Mouse (Mus musculus) neural tube, embryonic 11.5 days (tissue): Measurements from ENCODE around the gene Fsd1l. TPM values are rescaled to one million over a fixed set of nuclear protein-coding genes. Genes with fewer than 3 reads are reported as not detected.
"Not testable (repeated sequence)": the region's sequence is repeated elsewhere in the genome, so short reads cannot be mapped to it uniquely, and the experiment has no call there.

Experiments
- ATAC-seq: fragments of 200-750 bp; cut with Nextera tagmentation; 2 replicates; pipeline ENCODE4 v1.8.0; 2017; ENCODE audit warnings: moderate number of reproducible peaks, mild to moderate bottlenecking, moderate TSS enrichment, moderate library complexity; ENCODE audit not compliant: insufficient read depth, low FRiP score, low TSS enrichment
- DNase-seq: peaks from one replicate; pipeline ENCODE4 v3.0.0-alpha.2; 2015; ENCODE audit warnings: low spot score
- H3K27ac ChIP-seq: fragments of 300-500 bp; sonication (generic); 2 replicates; pipeline ENCODE4 v1.5.1; 2014; ENCODE audit warnings: low read depth, mild to moderate bottlenecking, low read length
- H3K27me3 ChIP-seq: fragments of 300-500 bp; sonication (generic); 2 replicates; pipeline ENCODE4 v1.6.1; 2014; ENCODE audit warnings: mild to moderate bottlenecking, low read length, mixed read lengths; ENCODE audit not compliant: control insufficient read depth, insufficient read depth
- H3K36me3 ChIP-seq: fragments of 300-500 bp; sonication (generic); 2 replicates; pipeline ENCODE4 v1.6.1; 2014; ENCODE audit warnings: mild to moderate bottlenecking, low read length, moderate library complexity, mixed read lengths; ENCODE audit not compliant: control insufficient read depth, insufficient read depth
- H3K4me1 ChIP-seq: fragments of 300-500 bp; sonication (generic); 2 replicates; pipeline ENCODE4 v1.6.1; 2014; ENCODE audit warnings: low read length, mixed read lengths; ENCODE audit not compliant: control insufficient read depth, insufficient read depth
- H3K4me2 ChIP-seq: fragments of 300-500 bp; sonication (generic); 2 replicates; pipeline ENCODE4 v1.6.1; 2014; ENCODE audit warnings: low read depth, mild to moderate bottlenecking, moderate library complexity
- H3K4me3 ChIP-seq: fragments of 300-500 bp; sonication (generic); 2 replicates; pipeline ENCODE4 v1.5.1; 2014; ENCODE audit warnings: low read depth, low read length
- H3K9ac ChIP-seq: fragments of 300-500 bp; sonication (generic); 2 replicates; pipeline ENCODE4 v1.6.1; 2014; ENCODE audit warnings: mild to moderate bottlenecking, low read length
- H3K9me3 ChIP-seq: fragments of 300-500 bp; sonication (generic); 2 replicates; pipeline ENCODE4 v1.6.1; 2016; ENCODE audit warnings: low read length; ENCODE audit not compliant: control insufficient read depth
- WGBS: fragments of 180-500 bp; shearing (Covaris S2); extraction: QIAGEN DNeasy Blood & Tissue Kit; methylation state at CpG from one replicate; pipeline ENCODE4 v1.1.7; 2014; 5-methylcytosine and 5-hydroxymethylcytosine counted together
- polyA plus RNA-seq: library from polyadenylated mRNA; unstranded; fragments of >200 nt; fragmentation: Nextera tagmentation; extraction: Ambion mirVana; gene quantifications from 2 replicates; pipeline ENCODE4 v1.2.1, GENCODE M21; 2014

Gene Fsd1l
- polyA plus RNA-seq, 1 experiment from 2014 or later = 19.4 TPM

DNA sequence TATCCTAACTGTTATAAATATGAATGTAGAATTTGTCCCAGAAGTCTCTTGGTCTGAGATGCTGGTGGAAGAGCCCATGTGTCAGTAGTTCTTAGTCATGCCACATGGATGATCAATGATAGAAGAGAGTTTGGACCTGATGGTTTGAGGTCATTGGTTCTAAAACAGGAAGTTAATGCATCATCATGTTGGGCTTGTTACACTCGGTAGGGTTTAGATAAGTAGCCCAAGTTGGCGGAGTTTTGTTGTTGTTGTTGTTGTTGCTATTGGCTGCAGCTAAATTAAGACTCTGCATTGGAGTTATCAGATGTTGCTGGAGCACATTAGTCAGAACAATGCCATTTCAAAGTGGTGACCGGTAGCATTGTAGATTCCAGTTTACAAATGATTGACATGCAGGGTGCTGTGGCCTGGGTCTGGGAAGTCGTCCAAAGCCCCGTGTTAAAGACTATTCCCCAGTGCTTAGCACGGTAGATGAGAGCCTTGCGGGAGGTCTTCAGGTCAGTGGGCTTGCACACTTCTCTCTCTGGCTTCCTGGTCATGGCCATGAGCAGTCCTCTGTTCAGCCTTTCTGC is 7.4 kb downstream of the Fsd1l start:
- no peak overlapping the region for H3K4me2 ChIP-seq
- WGBS = 91% methylated on average over 7 of the region's 7 CpGs
- H3K9me3 ChIP-seq = no peaks in the 10 kb centered on the region

DNA sequence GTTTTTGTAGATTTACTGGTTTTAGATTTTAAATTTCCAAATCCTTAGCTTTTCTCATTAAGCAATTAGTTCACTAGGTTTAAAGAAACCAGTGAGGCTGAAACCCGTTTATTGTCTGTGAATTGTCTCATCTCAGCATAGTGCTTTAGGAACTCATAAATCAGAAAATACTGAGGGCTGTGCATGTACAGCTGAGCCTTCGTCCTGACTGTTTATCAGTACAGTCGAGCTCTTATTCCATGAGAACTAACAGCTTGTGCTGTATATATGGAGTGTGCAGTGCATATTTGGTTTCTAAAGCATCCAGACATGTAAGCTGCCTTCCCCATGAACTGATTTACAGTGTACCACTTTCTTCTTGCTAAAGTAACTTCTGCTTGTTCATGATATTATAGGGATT is 26.8 kb downstream of the Fsd1l start:
- H3K4me1 ChIP-seq = no peaks in the 10 kb centered on the region
- 64% methylated on average over 3 of the region's 3 CpGs for WGBS
- peaks cover 4% of the 10 kb centered on the region; the same call in 1 of the 2 replicates for H3K36me3 ChIP-seq
- ATAC-seq (no peak), DNase-seq (no peak)
- no peak overlapping the region for H3K4me3 ChIP-seq
- no peaks in the 10 kb centered on the region for H3K9me3 ChIP-seq
- no peak overlapping the region for H3K4me2 ChIP-seq
- H3K9ac ChIP-seq = no peak overlapping the region
- H3K27me3 ChIP-seq = no peaks in the 10 kb centered on the region
- H3K27ac ChIP-seq = no peak overlapping the region

More for the DNA sequence above, 7.4 kb downstream of the Fsd1l start:
- no peaks in the 10 kb centered on the region for H3K36me3 ChIP-seq
- no peak overlapping the region for H3K9ac ChIP-seq
- 0 out of 2 replicates have a peak, but pooled peaks cover 3% of the 10 kb centered on the region for H3K4me1 ChIP-seq
- DNase-seq = no peak
- no peak overlapping the region for H3K27ac ChIP-seq
- no peaks in the 10 kb centered on the region for H3K27me3 ChIP-seq
- ATAC-seq = no peak
- no peak overlapping the region for H3K4me3 ChIP-seq

DNA sequence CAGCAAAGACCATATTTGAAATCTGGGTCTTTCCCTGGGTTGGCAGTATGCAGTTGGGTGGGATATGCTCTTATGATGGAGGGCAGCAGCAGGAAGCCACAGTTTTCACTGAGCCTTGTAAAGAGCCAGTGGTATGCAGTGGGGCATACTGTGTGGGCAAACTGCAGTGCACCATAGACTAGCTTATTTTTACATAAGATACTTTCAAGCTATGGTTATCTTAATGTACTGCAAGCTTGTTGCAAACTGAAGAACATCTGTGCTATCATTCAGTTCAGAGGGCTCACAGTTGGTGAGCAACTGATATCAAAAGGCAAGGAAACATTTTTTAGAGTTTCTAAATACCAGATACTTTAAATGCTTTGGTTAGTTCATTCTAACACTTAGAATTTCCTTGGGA is 29.4 kb downstream of the Fsd1l start:
- peaks cover 2% of the 10 kb centered on the region; the same call in 1 of the 2 replicates for H3K36me3 ChIP-seq
- ATAC-seq (no peak), DNase-seq (no peak)
- H3K4me2 ChIP-seq = no peak overlapping the region
- no peaks in the 10 kb centered on the region for H3K27me3 ChIP-seq
- no peak overlapping the region for H3K27ac ChIP-seq
- no peak overlapping the region for H3K4me3 ChIP-seq
- no peak overlapping the region for H3K9ac ChIP-seq
- H3K4me1 ChIP-seq = no peaks in the 10 kb centered on the region
- no peaks in the 10 kb centered on the region for H3K9me3 ChIP-seq

DNA sequence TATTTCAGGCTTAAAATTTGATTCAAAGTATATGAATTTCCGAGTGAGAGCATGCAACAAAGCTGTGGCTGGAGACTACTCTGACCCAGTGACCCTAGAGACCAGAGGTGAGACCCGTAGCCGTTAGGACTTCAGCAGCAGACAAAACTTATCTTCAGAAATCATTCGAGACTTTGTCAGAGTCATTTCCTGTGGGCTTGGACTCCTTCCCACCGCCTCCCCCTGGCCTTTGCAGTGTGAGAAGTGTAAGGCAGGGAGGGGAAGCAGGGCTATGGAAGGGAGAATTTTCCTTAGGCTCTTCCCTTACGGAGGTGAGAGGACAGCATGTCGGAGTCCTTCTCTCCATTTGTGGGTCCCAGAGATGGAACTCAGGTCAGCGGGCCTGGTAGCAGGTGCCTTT is 50.8 kb downstream of the Fsd1l start:
- Histone ChIP-seq H3K27me3 (no peaks in the 10 kb centered on the region), H3K9ac (no peak overlapping the region), H3K4me1 (no peaks in the 10 kb centered on the region), H3K4me2 (no peak overlapping the region), H3K9me3 (no peaks in the 10 kb centered on the region), H3K4me3 (no peak overlapping the region), H3K36me3 (no peaks in the 10 kb centered on the region), H3K27ac (no peak overlapping the region)
- no peak for DNase-seq
- 88% methylated on average over 8 of the region's 8 CpGs for WGBS
- no peak for ATAC-seq

DNA sequence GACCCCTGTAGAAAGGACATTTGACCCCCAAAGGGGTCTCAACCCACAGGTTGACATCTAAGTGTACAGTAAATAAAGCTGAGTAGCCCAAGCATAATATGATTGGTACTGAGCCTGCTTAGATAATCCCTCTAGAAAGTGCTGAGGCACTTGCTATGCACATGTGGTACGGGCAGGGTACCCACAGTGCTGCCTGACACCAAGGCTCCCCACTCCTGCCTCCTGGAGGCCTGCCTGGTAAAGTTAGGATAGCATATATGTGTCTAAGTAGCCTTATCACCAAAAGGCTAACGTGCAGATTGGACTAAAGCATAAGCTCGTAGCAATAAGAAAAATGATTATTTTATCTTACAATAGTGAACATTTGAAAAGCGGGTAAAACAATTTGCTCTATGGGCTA is 57.7 kb downstream of the Fsd1l start:
- H3K27ac ChIP-seq = no peak overlapping the region
- H3K36me3 ChIP-seq = no peaks in the 10 kb centered on the region
- H3K4me2 ChIP-seq = no peak overlapping the region
- ATAC-seq (no peak), DNase-seq (no peak)
- 86% methylated on average over 4 of the region's 4 CpGs for WGBS
- no peaks in the 10 kb centered on the region for H3K27me3 ChIP-seq
- H3K9ac ChIP-seq = no peak overlapping the region
- H3K4me1 ChIP-seq = no peaks in the 10 kb centered on the region
- H3K9me3 ChIP-seq = no peaks in the 10 kb centered on the region
- H3K4me3 ChIP-seq = no peak overlapping the region

DNA sequence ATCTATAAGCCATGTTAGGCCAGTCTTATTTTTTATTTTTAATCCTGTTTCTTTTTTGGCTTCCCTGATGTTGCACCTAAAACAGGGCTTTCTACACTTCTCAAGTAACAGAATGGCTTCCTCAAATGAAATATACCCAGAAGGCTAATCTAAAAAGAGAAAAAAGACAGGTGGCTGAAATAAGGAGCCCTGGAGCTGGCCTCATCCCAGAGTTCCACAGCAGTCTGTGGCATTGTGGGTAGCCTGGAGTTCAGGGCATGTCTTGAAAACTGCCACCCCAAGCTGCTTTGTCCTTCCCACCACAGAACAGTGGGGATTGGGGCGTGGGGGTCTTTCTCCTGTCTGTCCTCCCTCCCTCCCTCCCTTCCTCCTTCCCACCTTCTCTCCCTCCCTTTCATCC is 60.1 kb downstream of the Fsd1l start:
- no peak overlapping the region for H3K4me3 ChIP-seq
- no peaks in the 10 kb centered on the region for H3K36me3 ChIP-seq
- H3K4me2 ChIP-seq = no peak overlapping the region
- H3K27ac ChIP-seq = no peak overlapping the region
- H3K4me1 ChIP-seq = no peaks in the 10 kb centered on the region
- DNase-seq (no peak), ATAC-seq (no peak)
- H3K9ac ChIP-seq = no peak overlapping the region
- 71% methylated on average over 1 of the region's 1 CpGs for WGBS
- no peaks in the 10 kb centered on the region for H3K27me3 ChIP-seq
- no peaks in the 10 kb centered on the region for H3K9me3 ChIP-seq

DNA sequence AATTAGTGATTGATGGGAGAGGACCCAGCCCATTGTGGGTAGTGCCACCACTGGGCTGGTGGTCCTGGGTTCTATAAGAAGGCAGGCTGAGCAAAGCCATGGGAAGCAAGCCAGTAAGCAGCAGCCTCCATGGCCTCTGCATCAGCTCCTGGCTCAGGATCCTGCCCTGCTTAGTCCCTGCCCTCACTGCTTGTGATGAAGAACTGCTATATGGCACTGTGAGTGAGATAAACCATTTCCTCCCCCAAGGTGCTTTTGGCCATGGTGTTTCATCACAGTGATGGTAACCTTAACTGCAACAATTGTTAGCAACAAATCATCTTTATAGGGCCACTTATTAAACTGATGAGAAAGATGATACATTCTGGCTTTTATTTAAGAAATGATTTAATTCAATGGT is 77.9 kb downstream of the Fsd1l start:
- not testable (repeated sequence) for H3K4me2 ChIP-seq, H3K36me3 ChIP-seq, ATAC-seq, DNase-seq, H3K4me3 ChIP-seq, H3K27ac ChIP-seq, H3K4me1 ChIP-seq, H3K9me3 ChIP-seq, H3K9ac ChIP-seq, H3K27me3 ChIP-seq

DNA sequence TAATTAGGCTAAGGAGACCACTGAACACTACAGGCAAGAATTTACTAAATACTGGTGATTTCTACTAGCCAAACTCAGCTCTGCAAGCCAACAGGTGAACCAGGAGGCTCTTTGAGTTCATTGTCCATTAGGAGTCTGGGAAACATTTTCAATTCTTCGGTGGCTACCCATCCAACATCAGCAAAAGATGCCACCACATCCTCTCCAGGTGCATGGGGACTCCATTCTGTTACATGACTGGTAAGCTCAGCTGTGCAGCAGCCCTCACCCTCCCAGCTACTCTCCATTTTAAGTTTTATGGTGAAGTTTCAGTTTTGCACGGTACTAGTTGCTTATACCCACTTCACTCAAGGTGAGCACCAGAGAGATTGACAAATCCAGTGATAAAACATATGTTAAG is 78.8 kb downstream of the Fsd1l start:
- DNase-seq (no peak), ATAC-seq (no peak)
- WGBS = 88% methylated on average over 2 of the region's 2 CpGs
- H3K4me3 ChIP-seq = no peak overlapping the region
- no peaks in the 10 kb centered on the region for H3K27me3 ChIP-seq
- H3K9ac ChIP-seq = no peak overlapping the region
- H3K9me3 ChIP-seq = no peaks in the 10 kb centered on the region
- no peak overlapping the region for H3K27ac ChIP-seq
- H3K36me3 ChIP-seq = no peaks in the 10 kb centered on the region
- no peaks in the 10 kb centered on the region for H3K4me1 ChIP-seq
- H3K4me2 ChIP-seq = no peak overlapping the region

DNA sequence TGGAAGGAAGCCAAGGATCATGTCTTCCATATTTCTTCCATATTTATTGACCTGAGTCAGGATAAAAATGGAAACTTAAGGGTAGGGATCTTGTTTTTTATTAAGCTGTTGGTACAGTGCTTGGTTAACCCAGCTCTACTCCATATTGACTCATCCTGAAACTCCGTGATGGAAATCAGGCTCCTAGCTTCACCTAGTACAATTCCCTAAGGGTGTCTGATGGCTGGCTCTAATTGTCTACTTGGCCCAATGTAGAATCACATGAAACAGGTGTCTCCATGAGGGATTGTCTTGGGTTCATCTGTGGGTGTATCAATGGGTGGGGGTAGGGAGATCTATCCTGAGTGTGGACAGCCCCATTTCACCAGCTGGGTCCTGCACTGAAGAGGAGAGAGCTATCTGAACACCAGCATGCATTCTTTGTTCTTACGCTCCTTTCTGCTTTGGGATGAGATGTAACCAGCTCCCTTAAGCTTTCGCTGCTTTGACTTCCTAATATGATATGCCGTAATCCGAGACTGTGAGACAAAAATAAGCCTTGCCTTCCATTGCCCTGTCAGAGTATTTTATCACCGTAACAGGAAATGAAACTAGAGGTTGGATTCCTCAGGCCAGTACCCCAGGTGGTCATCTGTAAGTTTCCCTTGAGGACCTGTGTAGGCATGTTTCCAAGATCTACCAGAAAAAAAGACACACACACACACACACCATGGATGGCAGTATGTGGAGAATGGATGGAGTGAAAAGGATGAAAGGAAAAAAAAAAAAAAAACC is 79.5 kb downstream of the Fsd1l start:
- no peak for ATAC-seq
- H3K36me3 ChIP-seq = no peaks in the 10 kb centered on the region

More for the DNA sequence above, 79.5 kb downstream of the Fsd1l start:
- H3K27ac ChIP-seq = no peak overlapping the region
- no peak overlapping the region for H3K4me3 ChIP-seq
- H3K4me1 ChIP-seq = no peaks in the 10 kb centered on the region
- no peaks in the 10 kb centered on the region for H3K27me3 ChIP-seq
- H3K4me2 ChIP-seq = no peak overlapping the region
- no peaks in the 10 kb centered on the region for H3K9me3 ChIP-seq
- H3K9ac ChIP-seq = no peak overlapping the region
- 89% methylated on average over 6 of the region's 6 CpGs for WGBS
- DNase-seq = no peak
